Mouse (Mus musculus) megakaryocyte, embryonic 14.5 days (primary cell): ENCODE data around the gene Fkbp5.

ENCODE experiments used
- FLI1 ChIP-seq: IDR thresholded peaks from 2 replicates; pipeline ENCODE4 v1.6.1; 2012; ENCODE audit warnings: low read length, inconsistent platforms, mixed read lengths
- GATA1 ChIP-seq: IDR thresholded peaks from 3 replicates; pipeline ENCODE4 v1.6.1; 2012; ENCODE audit warnings: mixed read lengths, low read length, inconsistent platforms, borderline replicate concordance

GRCm38 (mm10) chr17:28557772-28558171 is 40.4 kb upstream of the Fkbp5 start:
- TF ChIP-seq GATA1 (no peak), FLI1 (no peak)
